Mouse (Mus musculus): ENCODE data around the gene Glul. TPM values are rescaled to one million over a fixed set of nuclear protein-coding genes. Genes with fewer than 3 reads are reported as not detected.

The Glul gene
- polyA plus RNA-seq, 1 experiment from 2014 or later = 130 TPM

DNA sequence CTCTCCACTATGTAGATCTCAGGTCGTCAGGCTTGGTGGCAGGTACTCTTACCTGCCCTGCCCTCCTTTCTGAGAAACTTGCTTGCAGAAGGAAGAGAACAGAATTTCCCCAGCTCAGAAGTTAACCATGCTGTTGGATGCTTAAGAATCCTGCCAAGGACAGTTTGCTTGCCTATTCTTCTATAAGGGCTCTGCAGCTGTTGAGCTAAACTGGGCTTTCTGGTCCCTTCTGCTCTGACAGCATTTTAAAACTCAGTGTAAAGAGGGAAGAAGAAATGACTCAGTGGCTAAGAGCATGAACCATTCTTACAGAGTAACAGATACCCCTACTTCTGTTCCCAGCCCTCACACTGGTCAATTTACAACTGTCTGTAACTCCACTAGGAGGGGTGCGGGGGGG lies 41.2 kb downstream of the Glul start:
- H3K4me1 ChIP-seq (ENCODE audit: control insufficient read depth, insufficient read depth, low read length) = no peaks in the 10 kb centered on the region
- H3K4me3 ChIP-seq (ENCODE audit: low read depth, low read length) = no peak overlapping the region
- WGBS = 72% methylated on average over 2 of the region's 2 CpGs
- no peaks in the 10 kb centered on the region for H3K27me3 ChIP-seq (ENCODE audit: control insufficient read depth, insufficient read depth, low read length)
- no peaks in the 10 kb centered on the region for H3K9me3 ChIP-seq (ENCODE audit: control insufficient read depth, low read depth, low read length)
- no peak overlapping the region for H3K27ac ChIP-seq (ENCODE audit: low read length)
- no peak for ATAC-seq (ENCODE audit: insufficient number of reproducible peaks, insufficient read depth, low FRiP score, low read depth)
- H3K36me3 ChIP-seq (ENCODE audit: control insufficient read depth, insufficient read depth, low read length) = no peaks in the 10 kb centered on the region
- H3K4me2 ChIP-seq (replicated peaks; ENCODE audit: low read depth, low read length) = no peak overlapping the region
- no peak overlapping the region for H3K9ac ChIP-seq (replicated peaks; ENCODE audit: low read depth, low read length)

DNA sequence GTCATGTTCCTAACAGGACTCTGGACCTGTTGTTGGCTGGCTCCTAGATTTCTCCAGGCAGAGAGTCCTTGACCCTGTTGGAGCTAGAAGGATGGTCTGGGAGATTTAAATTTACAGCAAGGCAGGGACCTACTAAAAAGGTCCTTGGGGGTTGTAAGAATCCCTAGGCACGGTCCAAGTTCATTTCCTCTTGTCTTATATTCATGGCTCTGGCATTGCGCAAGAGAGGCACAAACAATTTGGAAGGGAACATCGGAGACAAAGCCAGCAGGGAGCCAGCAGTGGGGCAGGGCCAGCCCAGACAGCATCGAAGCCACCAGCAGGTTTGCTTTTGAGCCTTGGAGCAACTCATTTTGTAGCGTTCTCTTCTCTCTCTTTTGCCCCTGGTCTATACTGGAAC lies 45.4 kb downstream of the Glul start:
- 87% methylated on average over 5 of the region's 5 CpGs for WGBS
- Histone ChIP-seq H3K27me3 (ENCODE audit: control insufficient read depth, insufficient read depth, low read length) (no peaks in the 10 kb centered on the region), H3K9ac (replicated peaks; ENCODE audit: low read depth, low read length) (no peak overlapping the region), H3K4me1 (ENCODE audit: control insufficient read depth, insufficient read depth, low read length) (no peaks in the 10 kb centered on the region), H3K4me2 (replicated peaks; ENCODE audit: low read depth, low read length) (no peak overlapping the region), H3K27ac (ENCODE audit: low read length) (no peak overlapping the region), H3K9me3 (ENCODE audit: control insufficient read depth, low read depth, low read length) (no peaks in the 10 kb centered on the region), H3K36me3 (ENCODE audit: control insufficient read depth, insufficient read depth, low read length) (no peaks in the 10 kb centered on the region), H3K4me3 (ENCODE audit: low read depth, low read length) (no peak overlapping the region)
- ATAC-seq (ENCODE audit: insufficient number of reproducible peaks, insufficient read depth, low FRiP score, low read depth) = no peak

DNA sequence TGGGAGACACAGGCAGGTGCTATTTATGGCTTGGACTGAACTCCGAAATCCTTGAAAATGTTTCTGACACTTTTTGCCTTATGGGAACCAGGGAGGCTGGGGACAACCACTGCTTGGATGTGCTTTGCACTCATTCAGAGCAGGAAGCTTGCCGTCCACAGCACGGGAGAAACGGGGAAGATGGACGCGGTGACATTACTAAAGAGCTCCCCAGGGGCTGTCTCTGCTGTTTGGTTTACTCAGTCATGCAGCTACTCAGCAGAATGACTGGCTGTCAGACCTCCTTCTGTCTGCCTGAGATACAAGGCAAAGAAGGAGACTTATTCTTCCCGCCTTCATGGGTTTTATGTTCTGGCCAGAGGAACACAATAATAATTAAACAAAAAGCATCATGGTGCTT lies 47.2 kb downstream of the Glul start:
- no peak for ATAC-seq (ENCODE audit: insufficient number of reproducible peaks, insufficient read depth, low FRiP score, low read depth)
- WGBS = 51% methylated on average over 7 of the region's 7 CpGs
- Histone ChIP-seq H3K9me3 (ENCODE audit: control insufficient read depth, low read depth, low read length) (no peaks in the 10 kb centered on the region), H3K36me3 (ENCODE audit: control insufficient read depth, insufficient read depth, low read length) (no peaks in the 10 kb centered on the region), H3K9ac (replicated peaks; ENCODE audit: low read depth, low read length) (no peak overlapping the region), H3K4me1 (ENCODE audit: control insufficient read depth, insufficient read depth, low read length) (no peaks in the 10 kb centered on the region), H3K27ac (ENCODE audit: low read length) (no peak overlapping the region), H3K4me2 (replicated peaks; ENCODE audit: low read depth, low read length) (no peak overlapping the region), H3K27me3 (ENCODE audit: control insufficient read depth, insufficient read depth, low read length) (no peaks in the 10 kb centered on the region), H3K4me3 (ENCODE audit: low read depth, low read length) (no peak overlapping the region)

DNA sequence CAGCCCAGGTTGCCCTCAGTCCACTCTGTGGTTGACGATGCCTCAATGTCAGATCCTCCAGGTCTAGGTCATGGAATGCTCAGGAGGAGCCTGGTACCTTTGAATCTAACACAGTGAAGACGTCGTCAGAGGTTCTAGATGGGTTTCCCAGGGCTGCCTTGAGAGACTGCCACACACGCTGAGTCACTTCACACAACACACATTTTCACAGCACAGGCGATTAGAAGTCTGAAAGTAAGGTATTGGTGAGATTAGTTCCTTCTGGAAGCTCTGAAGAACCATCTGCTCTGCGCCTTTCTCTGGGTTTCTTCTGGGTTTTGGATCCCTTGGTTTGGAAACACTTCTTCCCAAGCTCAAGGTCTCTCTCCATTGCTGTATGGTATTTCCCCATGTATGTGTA lies 48.1 kb downstream of the Glul start:
- no peak for ATAC-seq (ENCODE audit: insufficient number of reproducible peaks, insufficient read depth, low FRiP score, low read depth)
- H3K27me3 ChIP-seq (ENCODE audit: control insufficient read depth, insufficient read depth, low read length) = no peaks in the 10 kb centered on the region
- no peak overlapping the region for H3K4me3 ChIP-seq (ENCODE audit: low read depth, low read length)
- no peaks in the 10 kb centered on the region for H3K36me3 ChIP-seq (ENCODE audit: control insufficient read depth, insufficient read depth, low read length)
- no peak overlapping the region for H3K27ac ChIP-seq (ENCODE audit: low read length)
- WGBS = 94% methylated on average over 6 of the region's 6 CpGs
- H3K9me3 ChIP-seq (ENCODE audit: control insufficient read depth, low read depth, low read length) = no peaks in the 10 kb centered on the region
- H3K4me1 ChIP-seq (ENCODE audit: control insufficient read depth, insufficient read depth, low read length) = no peaks in the 10 kb centered on the region
- H3K9ac ChIP-seq (replicated peaks; ENCODE audit: low read depth, low read length) = no peak overlapping the region
- no peak overlapping the region for H3K4me2 ChIP-seq (replicated peaks; ENCODE audit: low read depth, low read length)

DNA sequence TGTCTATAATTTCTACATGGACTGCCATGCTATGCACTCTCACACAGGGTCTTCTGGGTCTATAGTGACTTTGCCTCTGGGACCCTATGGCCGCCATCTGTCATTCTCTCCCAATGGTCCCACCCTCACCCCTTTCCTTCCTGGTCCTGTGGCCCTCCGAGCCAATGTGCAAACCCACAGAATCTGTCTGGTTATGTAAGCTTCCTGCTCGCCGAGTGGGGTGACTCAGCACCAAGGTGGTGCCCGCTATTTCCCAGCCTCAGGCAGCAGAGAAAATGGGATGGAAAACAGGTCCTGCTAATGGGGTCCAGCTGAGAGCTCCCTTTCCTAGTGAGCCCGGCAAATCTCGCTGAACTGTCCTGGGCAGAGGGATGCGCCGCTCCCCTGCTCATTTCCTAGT lies 53.5 kb downstream of the Glul start:
- no peak overlapping the region for H3K27ac ChIP-seq (ENCODE audit: low read length)
- 80% methylated on average over 9 of the region's 9 CpGs for WGBS
- H3K4me2 ChIP-seq (replicated peaks; ENCODE audit: low read depth, low read length) = no peak overlapping the region
- H3K27me3 ChIP-seq (ENCODE audit: control insufficient read depth, insufficient read depth, low read length) = no peaks in the 10 kb centered on the region
- H3K9me3 ChIP-seq (ENCODE audit: control insufficient read depth, low read depth, low read length) = no peaks in the 10 kb centered on the region
- ATAC-seq (ENCODE audit: insufficient number of reproducible peaks, insufficient read depth, low FRiP score, low read depth) = no peak
- H3K36me3 ChIP-seq (ENCODE audit: control insufficient read depth, insufficient read depth, low read length) = no peaks in the 10 kb centered on the region
- H3K4me1 ChIP-seq (ENCODE audit: control insufficient read depth, insufficient read depth, low read length) = no peaks in the 10 kb centered on the region
- no peak overlapping the region for H3K9ac ChIP-seq (replicated peaks; ENCODE audit: low read depth, low read length)
- no peak overlapping the region for H3K4me3 ChIP-seq (ENCODE audit: low read depth, low read length)

DNA sequence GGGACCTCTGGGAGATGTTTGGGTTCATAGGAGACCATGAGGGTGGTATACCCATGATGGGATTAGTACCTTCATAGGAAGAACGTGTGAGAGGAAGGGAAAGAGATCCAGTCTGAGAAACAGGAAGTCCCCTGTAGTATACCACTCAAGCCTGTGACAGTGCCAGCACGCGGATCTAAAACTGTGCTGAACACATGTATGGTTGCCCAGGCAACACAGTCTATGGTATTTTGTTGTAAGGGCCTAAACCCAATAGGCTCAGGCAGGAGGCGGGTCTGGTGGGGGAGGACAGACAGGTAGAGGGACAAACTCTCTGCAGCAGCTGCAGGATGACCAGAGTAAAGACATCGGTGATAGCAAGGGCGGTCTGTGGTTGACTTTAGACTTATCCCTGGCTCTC lies 54.1 kb downstream of the Glul start:
- ATAC-seq (ENCODE audit: insufficient number of reproducible peaks, insufficient read depth, low FRiP score, low read depth) = no peak
- 79% methylated on average over 6 of the region's 6 CpGs for WGBS
- Histone ChIP-seq H3K27ac (ENCODE audit: low read length) (no peak overlapping the region), H3K4me2 (replicated peaks; ENCODE audit: low read depth, low read length) (no peak overlapping the region), H3K4me3 (ENCODE audit: low read depth, low read length) (no peak overlapping the region), H3K9ac (replicated peaks; ENCODE audit: low read depth, low read length) (no peak overlapping the region), H3K4me1 (ENCODE audit: control insufficient read depth, insufficient read depth, low read length) (no peaks in the 10 kb centered on the region), H3K36me3 (ENCODE audit: control insufficient read depth, insufficient read depth, low read length) (no peaks in the 10 kb centered on the region), H3K27me3 (ENCODE audit: control insufficient read depth, insufficient read depth, low read length) (no peaks in the 10 kb centered on the region), H3K9me3 (ENCODE audit: control insufficient read depth, low read depth, low read length) (no peaks in the 10 kb centered on the region)

DNA sequence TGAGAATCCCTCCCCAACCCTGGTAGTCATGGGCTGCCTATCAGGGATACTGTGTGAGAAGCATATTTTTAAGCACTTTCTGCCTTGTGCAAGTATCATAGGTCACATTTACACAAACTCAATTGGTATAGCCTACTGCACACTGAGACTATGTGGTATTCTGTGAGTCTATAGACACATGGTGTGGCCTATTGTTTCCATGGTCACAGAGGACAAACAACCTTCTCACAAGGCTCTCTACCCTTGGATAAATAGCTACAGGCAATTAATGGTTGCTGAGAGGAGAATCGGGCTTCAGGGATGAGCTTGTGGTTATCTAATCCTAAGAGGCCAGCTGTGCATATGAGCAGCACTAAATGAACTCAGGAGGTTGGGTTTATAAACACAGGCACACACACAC lies 58.1 kb downstream of the Glul start:
- H3K27me3 ChIP-seq (ENCODE audit: control insufficient read depth, insufficient read depth, low read length) = no peaks in the 10 kb centered on the region
- H3K36me3 ChIP-seq (ENCODE audit: control insufficient read depth, insufficient read depth, low read length) = no peaks in the 10 kb centered on the region
- WGBS = 46% methylated on average over 1 of the region's 1 CpGs
- H3K9me3 ChIP-seq (ENCODE audit: control insufficient read depth, low read depth, low read length) = no peaks in the 10 kb centered on the region
- no peak overlapping the region for H3K4me2 ChIP-seq (replicated peaks; ENCODE audit: low read depth, low read length)
- no peak overlapping the region for H3K27ac ChIP-seq (ENCODE audit: low read length)
- H3K9ac ChIP-seq (replicated peaks; ENCODE audit: low read depth, low read length) = no peak overlapping the region
- H3K4me3 ChIP-seq (ENCODE audit: low read depth, low read length) = no peak overlapping the region
- H3K4me1 ChIP-seq (ENCODE audit: control insufficient read depth, insufficient read depth, low read length) = no peaks in the 10 kb centered on the region
- no peak for ATAC-seq (ENCODE audit: insufficient number of reproducible peaks, insufficient read depth, low FRiP score, low read depth)

Small RNA genes within 50 kb of the gene (microRNA-seq; reads per million reads assigned to microRNA genes)
- gene Mir8114 = 19.5 reads per million, percentile 26 among the genes with 10 or more reads in this experiment

Other genes starting within 250 kb of the Glul start
- gene Rgs8, start 246.9 kb upstream of the Glul start, polyA plus RNA-seq (2014; fragmentation: Nextera tagmentation; extraction: Ambion mirVana) = 0.35 and 0.41 TPM in 2 replicates
- gene Rgs16, start 159.6 kb upstream of the Glul start, polyA plus RNA-seq (2014; fragmentation: Nextera tagmentation; extraction: Ambion mirVana) = 2.4 TPM in 2 replicates
- 9.2 and 11.1 TPM in 2 replicates for gene Rnasel, start 150.5 kb upstream of the Glul start, polyA plus RNA-seq (2014; fragmentation: Nextera tagmentation; extraction: Ambion mirVana)
- gene Rgsl1, start 55.8 kb upstream of the Glul start, polyA plus RNA-seq (2014; fragmentation: Nextera tagmentation; extraction: Ambion mirVana) = 0.30 TPM in 1 of 2 replicates, not detected in the other
- gene Teddm1b, start 25.6 kb upstream of the Glul start, polyA plus RNA-seq (2014; fragmentation: Nextera tagmentation; extraction: Ambion mirVana) = 0.21 and 0.41 TPM in 2 replicates
- gene Teddm1a, start 8.2 kb upstream of the Glul start, polyA plus RNA-seq (2014; fragmentation: Nextera tagmentation; extraction: Ambion mirVana) = not detected in 2 replicates
- 0.46 and 0.53 TPM in 2 replicates for gene Teddm2, start 284 bp downstream of the Glul start, polyA plus RNA-seq (2014; fragmentation: Nextera tagmentation; extraction: Ambion mirVana)